Mouse (Mus musculus) CD4-positive, CD25-positive, alpha-beta regulatory T cell, adult 9 weeks (primary cell): ENCODE data around the gene Olfr248. TPM values are rescaled to one million over a fixed set of nuclear protein-coding genes. Genes with fewer than 3 reads are reported as not detected.

Experiments used
- polyA plus RNA-seq: library from polyadenylated mRNA; unstranded; fragments of 100-300 nt; shearing (Covaris generic); gene quantifications from one replicate; pipeline ENCODE4 v1.2.1, GENCODE M21; 2017

The Olfr248 gene
- polyA plus RNA-seq: not detected

DNA sequence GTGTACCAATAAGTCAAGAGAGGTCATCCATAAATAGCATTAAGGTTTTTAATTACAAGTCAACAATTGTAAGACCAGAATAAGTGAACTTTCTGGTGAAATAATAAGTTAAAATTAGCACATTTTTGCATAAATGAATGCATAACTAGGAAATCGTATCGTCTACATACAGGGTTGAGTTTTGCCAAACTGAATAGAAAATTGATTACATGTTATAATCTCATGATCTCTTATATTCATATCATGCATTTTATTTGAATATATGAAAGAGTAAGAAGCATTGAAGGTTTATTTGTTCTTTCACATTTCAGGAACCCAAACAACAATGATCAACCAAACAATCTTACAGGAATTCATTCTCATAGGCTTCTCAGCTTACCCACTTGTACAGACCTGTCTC is at the start of gene Olfr248:
Gene Olfr248 (plus strand): TSS at position 301 of the 400 bp plus-strand sequence.

DNA sequence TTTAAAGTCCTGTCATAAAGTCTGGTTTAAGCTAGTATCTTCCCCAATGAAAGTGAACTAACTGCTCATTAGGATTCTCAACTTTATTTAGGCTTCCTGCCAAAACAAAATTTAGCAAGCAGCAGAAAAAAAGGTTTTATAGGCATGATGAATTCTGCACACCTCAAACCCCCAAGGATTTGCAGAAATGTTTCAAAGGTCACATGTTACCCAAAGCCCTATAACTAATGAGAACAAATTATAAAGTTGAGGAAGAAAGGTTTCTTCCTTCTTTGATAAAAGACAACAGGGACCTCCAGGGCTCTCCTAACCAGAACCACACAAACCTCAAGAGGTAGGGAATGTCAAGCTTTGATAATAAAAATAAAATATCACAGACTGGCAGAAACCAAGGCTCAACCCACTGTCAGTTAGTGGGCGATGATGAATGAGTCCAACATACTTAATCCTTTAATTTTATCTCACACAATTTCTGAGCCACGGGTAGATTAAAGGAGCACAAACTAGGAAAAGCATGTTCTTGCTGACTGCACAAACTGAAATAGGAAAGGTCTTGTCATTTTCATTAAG is 25.9 kb upstream of the Olfr248 start, which contains the start of gene Olfr417:
Gene Olfr417 (plus strand): TSS at position 241 of the 570 bp plus-strand sequence.

DNA sequence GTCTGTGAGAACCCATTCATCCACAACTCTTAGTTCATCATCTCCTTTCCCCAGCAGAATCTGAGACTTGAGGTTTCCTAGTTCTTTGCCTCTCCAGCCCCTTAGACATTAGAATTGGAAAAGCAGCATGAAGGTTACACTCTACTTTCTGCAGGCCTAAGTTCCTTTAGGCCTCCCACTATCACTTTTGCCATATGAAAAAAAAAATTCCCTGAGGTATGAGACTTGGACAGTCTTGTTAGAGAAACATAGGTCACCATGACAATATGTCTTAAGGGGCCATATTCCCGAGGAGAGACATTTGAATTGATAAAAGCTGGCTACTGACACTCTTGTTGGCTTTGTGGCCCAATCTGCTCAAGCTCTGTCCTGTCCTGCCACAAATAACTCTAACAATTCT is 32.9 kb downstream of the Olfr248 start, which contains the start of gene Olfr414:
Gene Olfr414 (plus strand): TSS at position 301 of the 400 bp plus-strand sequence.

Other genes with a start within 250 kb of the Olfr248 start
- not detected for gene Olfr420, start 235.4 kb upstream of the Olfr248 start, polyA plus RNA-seq
- gene Spta1, start 218.3 kb upstream of the Olfr248 start, polyA plus RNA-seq: 0.04 TPM
- gene Olfr419, start 139.0 kb upstream of the Olfr248 start, polyA plus RNA-seq: not detected
- not detected for gene Mptx1, start 60.5 kb upstream of the Olfr248 start, polyA plus RNA-seq
- not detected for gene Olfr417, start 25.9 kb upstream of the Olfr248 start, polyA plus RNA-seq
- not detected for gene Olfr414, start 33.0 kb downstream of the Olfr248 start, polyA plus RNA-seq
- gene Olfr220, start 51.0 kb downstream of the Olfr248 start, polyA plus RNA-seq: not detected
- gene Fmn2, start 110.8 kb downstream of the Olfr248 start, polyA plus RNA-seq: not detected